Mouse (Mus musculus): Measurements from ENCODE around the gene Mlkl. TPM values are rescaled to one million over a fixed set of nuclear protein-coding genes. Genes with fewer than 3 reads are reported as not detected.

Gene Mlkl
- polyA plus RNA-seq, 1 experiment from 2014 or later = 0.78 TPM

DNA sequence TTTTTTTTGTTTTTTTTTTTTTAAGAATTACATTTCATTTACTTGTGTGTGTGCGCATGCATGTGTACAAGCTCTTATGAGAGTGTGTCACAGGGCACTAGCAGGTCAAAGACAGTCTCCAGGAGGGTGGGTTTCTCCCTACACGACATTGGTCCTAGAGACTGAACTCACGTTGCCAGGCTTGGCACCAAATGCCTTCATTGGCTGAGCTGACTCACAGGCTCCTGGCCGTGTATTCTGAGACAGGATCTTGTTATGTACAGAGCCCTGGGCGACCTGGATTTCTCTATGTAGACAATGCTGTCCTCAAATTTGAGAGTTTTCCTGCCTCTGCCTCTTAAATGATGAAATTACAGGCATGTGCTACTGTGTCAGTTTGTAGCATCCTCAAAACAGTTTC, 22.0 kb upstream of the Mlkl start:
- DNase-seq (no peak), ATAC-seq (ENCODE audit: low FRiP score, low TSS enrichment) (no peak)
- no peak overlapping the region for H3K9ac ChIP-seq (replicated peaks; ENCODE audit: low read length)
- no peaks in the 10 kb centered on the region for H3K4me1 ChIP-seq (ENCODE audit: control insufficient read depth, insufficient read depth, low read length)
- H3K36me3 ChIP-seq (ENCODE audit: control insufficient read depth, insufficient read depth, low read length) = no peaks in the 10 kb centered on the region
- no peaks in the 10 kb centered on the region for H3K27me3 ChIP-seq (ENCODE audit: control insufficient read depth, insufficient read depth, low read length)
- H3K27ac ChIP-seq (replicated peaks; ENCODE audit: low read depth, low read length) = no peak overlapping the region
- H3K9me3 ChIP-seq (ENCODE audit: control insufficient read depth, low read length) = no peaks in the 10 kb centered on the region
- WGBS = 72% methylated on average over 5 of the region's 5 CpGs
- no peak overlapping the region for H3K4me2 ChIP-seq (ENCODE audit: low read length)
- no peak overlapping the region for H3K4me3 ChIP-seq (replicated peaks; ENCODE audit: low read depth, low read length)

DNA sequence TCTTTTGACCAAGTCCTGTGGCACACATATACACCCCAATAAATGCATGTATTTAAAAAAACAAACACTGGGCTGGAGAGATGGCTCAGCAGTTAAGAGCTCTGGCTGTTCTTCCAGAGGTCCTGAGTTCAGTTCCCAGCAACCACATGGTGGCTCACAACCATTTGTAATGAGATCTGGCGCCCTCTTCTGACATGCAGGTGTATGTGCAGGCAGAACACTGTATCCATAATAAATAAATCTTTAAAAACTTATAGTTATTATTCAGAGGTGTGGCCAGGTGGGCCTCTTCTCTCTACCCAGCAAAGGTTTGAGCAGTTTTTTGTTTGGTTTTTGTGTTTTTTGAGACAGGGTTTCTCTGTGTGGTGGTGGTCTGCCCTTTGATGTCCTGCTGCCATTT, 20.9 kb upstream of the Mlkl start:
- no peak for DNase-seq
- no peak overlapping the region for H3K27ac ChIP-seq (replicated peaks; ENCODE audit: low read depth, low read length)
- no peak for ATAC-seq (ENCODE audit: low FRiP score, low TSS enrichment)
- H3K36me3 ChIP-seq (ENCODE audit: control insufficient read depth, insufficient read depth, low read length) = no peaks in the 10 kb centered on the region
- no peak overlapping the region for H3K4me3 ChIP-seq (replicated peaks; ENCODE audit: low read depth, low read length)
- no peak overlapping the region for H3K9ac ChIP-seq (replicated peaks; ENCODE audit: low read length)
- H3K4me1 ChIP-seq (ENCODE audit: control insufficient read depth, insufficient read depth, low read length) = no peaks in the 10 kb centered on the region
- WGBS = 75% methylated on average over 1 of the region's 1 CpGs
- no peaks in the 10 kb centered on the region for H3K27me3 ChIP-seq (ENCODE audit: control insufficient read depth, insufficient read depth, low read length)
- H3K9me3 ChIP-seq (ENCODE audit: control insufficient read depth, low read length) = no peaks in the 10 kb centered on the region
- H3K4me2 ChIP-seq (ENCODE audit: low read length) = no peak overlapping the region

DNA sequence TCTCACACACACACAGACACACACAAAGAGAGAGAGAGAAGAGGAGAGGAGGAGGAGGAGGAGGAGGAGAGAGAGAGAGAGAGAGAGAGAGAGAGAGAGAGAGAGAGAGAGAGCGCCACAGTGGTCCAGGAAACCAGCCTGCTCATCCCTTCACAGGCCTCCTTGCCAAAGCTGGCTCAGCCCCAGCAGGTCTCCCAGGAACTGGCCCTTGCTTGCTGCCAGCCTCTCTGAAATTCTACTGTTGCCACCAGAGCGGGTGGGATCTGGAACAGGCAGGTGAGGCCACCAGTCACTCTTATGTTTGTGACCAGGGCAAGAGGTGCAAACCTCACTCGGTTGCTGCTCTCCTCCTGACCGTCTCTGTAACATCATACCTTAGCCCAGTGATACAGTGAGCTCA, 19.5 kb upstream of the Mlkl start:
- Histone ChIP-seq H3K27me3 (ENCODE audit: control insufficient read depth, insufficient read depth, low read length) (no peaks in the 10 kb centered on the region), H3K4me2 (ENCODE audit: low read length) (no peak overlapping the region), H3K9me3 (ENCODE audit: control insufficient read depth, low read length) (no peaks in the 10 kb centered on the region), H3K36me3 (ENCODE audit: control insufficient read depth, insufficient read depth, low read length) (no peaks in the 10 kb centered on the region), H3K4me1 (ENCODE audit: control insufficient read depth, insufficient read depth, low read length) (no peaks in the 10 kb centered on the region), H3K9ac (replicated peaks; ENCODE audit: low read length) (no peak overlapping the region), H3K4me3 (replicated peaks; ENCODE audit: low read depth, low read length) (no peak overlapping the region), H3K27ac (replicated peaks; ENCODE audit: low read depth, low read length) (no peak overlapping the region)
- whole genome bisulfite sequencing = 89% methylated on average over 4 of the region's 4 CpGs
- ATAC-seq (ENCODE audit: low FRiP score, low TSS enrichment) (no peak), DNase-seq (no peak)

DNA sequence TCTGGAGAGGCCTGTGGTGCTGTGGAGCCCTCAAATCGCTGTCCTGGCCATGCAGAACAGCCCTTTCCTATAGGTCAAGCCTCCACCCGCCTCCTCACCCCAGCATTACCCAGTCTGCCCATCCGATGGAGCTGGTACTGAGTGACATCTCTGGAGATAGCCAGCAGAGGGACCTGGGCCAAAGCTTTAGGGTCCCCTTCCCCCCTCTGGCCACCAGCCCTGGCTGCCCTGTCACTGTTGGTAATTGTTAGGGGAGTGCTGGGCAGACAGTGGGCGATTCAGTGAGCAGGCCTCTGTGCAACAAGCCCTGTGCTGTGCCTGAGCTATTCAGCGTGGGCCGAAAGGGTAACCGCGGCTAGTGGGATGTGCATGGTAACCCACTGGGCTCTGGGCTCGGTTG, 15.5 kb upstream of the Mlkl start:
- DNase-seq (no peak), ATAC-seq (ENCODE audit: low FRiP score, low TSS enrichment) (no peak)
- Histone ChIP-seq H3K4me1 (ENCODE audit: control insufficient read depth, insufficient read depth, low read length) (no peaks in the 10 kb centered on the region), H3K9me3 (ENCODE audit: control insufficient read depth, low read length) (no peaks in the 10 kb centered on the region), H3K4me3 (replicated peaks; ENCODE audit: low read depth, low read length) (no peak overlapping the region), H3K9ac (replicated peaks; ENCODE audit: low read length) (no peak overlapping the region), H3K27ac (replicated peaks; ENCODE audit: low read depth, low read length) (no peak overlapping the region), H3K27me3 (ENCODE audit: control insufficient read depth, insufficient read depth, low read length) (no peaks in the 10 kb centered on the region), H3K4me2 (ENCODE audit: low read length) (no peak overlapping the region), H3K36me3 (ENCODE audit: control insufficient read depth, insufficient read depth, low read length) (no peaks in the 10 kb centered on the region)
- WGBS = 86% methylated on average over 9 of the region's 9 CpGs

DNA sequence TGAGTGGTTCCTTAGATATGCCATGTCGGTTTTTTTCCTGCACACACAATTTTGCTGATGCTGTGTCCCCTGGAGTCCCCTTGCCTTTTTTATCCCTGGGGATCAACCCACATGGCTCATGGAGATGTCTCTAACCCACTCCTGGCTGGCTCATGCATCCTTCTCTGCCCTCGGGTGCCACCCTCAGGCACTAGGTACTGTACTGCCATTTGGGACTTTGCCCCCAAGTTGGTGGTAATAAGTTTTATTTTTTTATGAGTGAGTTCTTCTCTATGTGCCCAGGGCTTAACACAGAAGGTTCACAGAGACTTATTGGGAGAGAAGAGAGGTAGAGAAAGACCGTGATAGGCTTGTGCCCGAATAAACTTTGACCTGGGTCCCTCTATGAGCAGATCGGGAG, 14.3 kb upstream of the Mlkl start:
- Histone ChIP-seq H3K36me3 (ENCODE audit: control insufficient read depth, insufficient read depth, low read length) (no peaks in the 10 kb centered on the region), H3K4me2 (ENCODE audit: low read length) (no peak overlapping the region), H3K9me3 (ENCODE audit: control insufficient read depth, low read length) (no peaks in the 10 kb centered on the region), H3K27ac (replicated peaks; ENCODE audit: low read depth, low read length) (no peak overlapping the region), H3K27me3 (ENCODE audit: control insufficient read depth, insufficient read depth, low read length) (no peaks in the 10 kb centered on the region), H3K4me1 (ENCODE audit: control insufficient read depth, insufficient read depth, low read length) (no peaks in the 10 kb centered on the region), H3K9ac (replicated peaks; ENCODE audit: low read length) (no peak overlapping the region), H3K4me3 (replicated peaks; ENCODE audit: low read depth, low read length) (no peak overlapping the region)
- WGBS = 90% methylated on average over 5 of the region's 5 CpGs
- DNase-seq (no peak), ATAC-seq (ENCODE audit: low FRiP score, low TSS enrichment) (no peak)

DNA sequence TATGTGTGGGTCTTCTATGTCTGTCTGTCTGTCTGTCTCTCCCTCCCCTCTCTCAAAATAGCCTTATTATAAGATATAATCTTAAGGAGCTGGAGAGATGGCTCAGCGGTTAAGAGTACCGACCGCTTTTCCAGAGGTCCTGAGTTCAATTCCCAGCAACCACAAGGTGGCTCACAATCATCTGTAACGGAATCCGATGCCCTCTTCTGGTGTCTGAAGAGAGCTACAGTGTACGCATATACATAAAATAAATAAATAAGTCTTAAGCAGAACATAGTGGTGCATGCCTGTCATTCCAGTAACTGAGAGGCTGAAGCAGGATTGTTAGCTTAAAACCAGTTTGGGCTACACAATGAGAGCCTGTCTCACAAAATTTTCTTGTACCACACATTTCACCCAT, 12.6 kb upstream of the Mlkl start:
- H3K4me1 ChIP-seq (ENCODE audit: control insufficient read depth, insufficient read depth, low read length) = no peaks in the 10 kb centered on the region
- no peaks in the 10 kb centered on the region for H3K36me3 ChIP-seq (ENCODE audit: control insufficient read depth, insufficient read depth, low read length)
- H3K4me2 ChIP-seq (ENCODE audit: low read length) = no peak overlapping the region
- DNase-seq (no peak), ATAC-seq (ENCODE audit: low FRiP score, low TSS enrichment) (no peak)
- H3K27me3 ChIP-seq (ENCODE audit: control insufficient read depth, insufficient read depth, low read length) = no peaks in the 10 kb centered on the region
- H3K9me3 ChIP-seq (ENCODE audit: control insufficient read depth, low read length) = no peaks in the 10 kb centered on the region
- H3K4me3 ChIP-seq (replicated peaks; ENCODE audit: low read depth, low read length) = no peak overlapping the region
- H3K9ac ChIP-seq (replicated peaks; ENCODE audit: low read length) = no peak overlapping the region
- no peak overlapping the region for H3K27ac ChIP-seq (replicated peaks; ENCODE audit: low read depth, low read length)
- 89% methylated on average over 6 of the region's 6 CpGs for WGBS

DNA sequence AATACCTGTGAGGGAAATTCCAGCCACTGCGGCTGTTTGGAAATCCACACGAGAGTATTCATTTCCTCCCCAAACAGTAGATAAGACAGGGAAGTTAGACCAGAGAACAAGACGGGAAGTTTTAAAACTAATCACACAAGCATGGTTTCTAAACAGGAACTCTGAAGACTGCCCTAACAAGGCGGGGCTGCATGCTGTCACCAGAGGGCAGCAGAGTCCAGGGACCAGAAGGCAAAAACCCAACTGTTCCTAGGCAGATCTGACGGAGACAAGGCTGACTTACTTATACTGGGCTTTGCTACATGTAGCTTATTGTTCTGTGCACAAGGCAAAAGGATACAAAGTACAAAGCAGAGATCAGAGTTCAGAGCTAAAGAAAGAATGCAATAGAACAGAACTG, 5.2 kb upstream of the Mlkl start:
- no peaks in the 10 kb centered on the region; the same call in 1 of the 2 replicates for H3K4me1 ChIP-seq (ENCODE audit: control insufficient read depth, insufficient read depth, low read length)
- H3K36me3 ChIP-seq (ENCODE audit: control insufficient read depth, insufficient read depth, low read length) = no peaks in the 10 kb centered on the region
- DNase-seq (peak; percentile 87), ATAC-seq (ENCODE audit: low FRiP score, low TSS enrichment) (no peak)
- 18% methylated on average over 5 of the region's 5 CpGs for WGBS
- no peak overlapping the region for H3K4me2 ChIP-seq (ENCODE audit: low read length)
- H3K27me3 ChIP-seq (ENCODE audit: control insufficient read depth, insufficient read depth, low read length) = 0 out of 2 replicates have a peak, but pooled peaks cover 7% of the 10 kb centered on the region
- no peak overlapping the region for H3K27ac ChIP-seq (replicated peaks; ENCODE audit: low read depth, low read length)
- no peaks in the 10 kb centered on the region for H3K9me3 ChIP-seq (ENCODE audit: control insufficient read depth, low read length)
- H3K4me3 ChIP-seq (replicated peaks; ENCODE audit: low read depth, low read length) = no peak overlapping the region
- H3K9ac ChIP-seq (replicated peaks; ENCODE audit: low read length) = no peak overlapping the region

DNA sequence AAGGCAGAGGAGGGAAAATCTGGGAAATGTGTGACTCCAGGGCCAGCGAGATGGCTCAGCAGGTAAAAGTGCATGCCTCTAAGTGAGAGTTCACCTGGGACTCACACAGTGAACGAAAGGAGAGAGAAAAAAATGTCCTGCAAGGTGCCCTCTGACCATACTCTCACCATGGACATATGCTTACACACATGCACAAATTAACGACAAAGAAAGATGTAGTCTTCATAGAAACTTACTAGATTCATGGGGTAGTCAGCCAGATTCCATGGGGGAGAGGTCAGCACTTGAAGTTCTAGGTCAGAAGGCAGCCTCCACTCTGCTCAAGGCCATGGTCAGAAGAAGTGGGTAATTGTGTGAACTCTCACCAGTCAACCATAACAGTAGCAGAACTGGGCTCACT, 2.2 kb upstream of the Mlkl start:
- Histone ChIP-seq H3K9ac (replicated peaks; ENCODE audit: low read length) (no peak overlapping the region), H3K27me3 (ENCODE audit: control insufficient read depth, insufficient read depth, low read length) (0 out of 2 replicates have a peak, but pooled peaks cover 9% of the 10 kb centered on the region), H3K27ac (replicated peaks; ENCODE audit: low read depth, low read length) (no peak overlapping the region), H3K36me3 (ENCODE audit: control insufficient read depth, insufficient read depth, low read length) (no peaks in the 10 kb centered on the region), H3K4me2 (ENCODE audit: low read length) (no peak overlapping the region), H3K4me1 (ENCODE audit: control insufficient read depth, insufficient read depth, low read length) (peaks cover 5% of the 10 kb centered on the region; the same call in 1 of the 2 replicates), H3K4me3 (replicated peaks; ENCODE audit: low read depth, low read length) (no peak overlapping the region), H3K9me3 (ENCODE audit: control insufficient read depth, low read length) (no peaks in the 10 kb centered on the region)
- ATAC-seq (ENCODE audit: low FRiP score, low TSS enrichment) (no peak), DNase-seq (no peak)
- 75% methylated on average over 3 of the region's 3 CpGs for WGBS

DNA sequence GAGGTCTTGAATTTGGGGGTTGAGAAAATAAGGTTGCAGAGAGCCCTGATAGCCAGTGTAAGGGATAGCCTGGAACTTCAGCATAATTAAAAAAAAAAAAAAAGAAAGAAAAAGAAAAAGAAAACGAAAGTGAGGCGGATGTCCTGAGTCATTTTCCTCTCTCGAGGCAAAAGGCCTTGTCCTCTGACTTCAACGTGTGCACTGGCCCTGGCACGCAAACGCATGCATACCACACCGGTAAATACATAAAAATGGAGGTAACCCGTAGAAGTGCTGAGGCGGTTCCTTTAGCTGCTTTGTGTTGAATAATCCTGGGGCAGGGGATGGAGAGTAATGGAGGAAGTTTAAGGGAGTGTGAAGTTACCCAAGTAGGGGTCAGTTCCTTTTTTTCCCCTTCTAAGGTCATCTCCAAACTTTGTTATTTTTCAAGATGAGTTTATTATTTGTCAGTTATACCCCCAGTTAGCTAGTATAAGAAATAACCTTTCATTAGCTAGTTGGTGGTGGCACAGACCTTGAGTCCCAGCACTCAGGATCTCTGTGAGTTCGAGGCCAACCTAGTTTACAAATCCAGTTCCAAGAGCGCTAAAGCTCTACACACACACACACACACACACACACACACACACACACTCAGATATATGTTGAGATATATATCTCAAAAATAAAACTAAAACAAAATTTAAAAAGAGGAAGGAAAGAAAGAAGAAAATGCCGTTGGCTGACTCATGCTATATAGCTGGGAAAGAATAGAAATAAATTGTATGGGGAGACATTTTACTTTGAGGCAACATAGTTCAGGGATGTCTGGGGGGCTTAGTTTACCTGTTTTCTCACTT, 612 bp upstream of the Mlkl start:
- no peaks in the 10 kb centered on the region for H3K9me3 ChIP-seq (ENCODE audit: control insufficient read depth, low read length)
- H3K4me1 ChIP-seq (ENCODE audit: control insufficient read depth, insufficient read depth, low read length) = peaks cover 5% of the 10 kb centered on the region; the same call in 1 of the 2 replicates
- peak overlapping the region; percentile 59 for H3K4me2 ChIP-seq (ENCODE audit: low read length)
- ATAC-seq (ENCODE audit: low FRiP score, low TSS enrichment) = no peak
- no peak for DNase-seq
- WGBS = 49% methylated on average over 12 of the region's 12 CpGs
- H3K9ac ChIP-seq (replicated peaks; ENCODE audit: low read length) = no peak overlapping the region
- no peak overlapping the region for H3K27ac ChIP-seq (replicated peaks; ENCODE audit: low read depth, low read length)
- no peaks in the 10 kb centered on the region for H3K36me3 ChIP-seq (ENCODE audit: control insufficient read depth, insufficient read depth, low read length)
- H3K27me3 ChIP-seq (ENCODE audit: control insufficient read depth, insufficient read depth, low read length) = 0 out of 2 replicates have a peak, but pooled peaks cover 9% of the 10 kb centered on the region
- H3K4me3 ChIP-seq (replicated peaks; ENCODE audit: low read depth, low read length) = peak overlapping the region; percentile 31; the same call in 1 of the 2 replicates
